Mouse (Mus musculus) heart, adult 11 months (tissue): ENCODE results near the gene Nav3.
A peak's percentile ranks its signal among the peaks of the same experiment; 100 is the strongest.

Experiments used
- DNase-seq: peaks from one replicate; pipeline ENCODE4 v3.0.0; 2022

Nav3 gene

GRCm38 (mm10) chr10:109904841-109905240 is 551.2 kb downstream of the Nav3 start:
- DNase-seq: no peak

- DNase-seq: peak; percentile 86
Observed at GRCm38 (mm10) chr10:109903701-109904555, 552.1 kb downstream of the Nav3 start.

- no peak for DNase-seq
Observed at GRCm38 (mm10) chr10:109903241-109903640, 552.8 kb downstream of the Nav3 start.

GRCm38 (mm10) chr10:109889171-109889475 is 566.9 kb downstream of the Nav3 start:
- DNase-seq: no peak

GRCm38 (mm10) chr10:109888355-109889170 is 567.4 kb downstream of the Nav3 start:
- no peak for DNase-seq

- no peak for DNase-seq
Observed at GRCm38 (mm10) chr10:109887160-109887559, 568.8 kb downstream of the Nav3 start.

GRCm38 (mm10) chr10:109876107-109876506 is 579.9 kb downstream of the Nav3 start:
- no peak for DNase-seq

GRCm38 (mm10) chr10:109875312-109875830 is 580.6 kb downstream of the Nav3 start:
- no peak for DNase-seq

GRCm38 (mm10) chr10:109874652-109875311 is 581.2 kb downstream of the Nav3 start:
- DNase-seq: no peak

- no peak for DNase-seq
Observed at GRCm38 (mm10) chr10:109866063-109866462, 589.9 kb downstream of the Nav3 start.

- no peak for DNase-seq
Observed at GRCm38 (mm10) chr10:109865391-109865790, 590.6 kb downstream of the Nav3 start.

GRCm38 (mm10) chr10:109864708-109865107 is 591.3 kb downstream of the Nav3 start:
- no peak for DNase-seq

- no peak for DNase-seq
Observed at GRCm38 (mm10) chr10:109861275-109861674, 594.7 kb downstream of the Nav3 start.

- no peak for DNase-seq
Observed at GRCm38 (mm10) chr10:109858568-109858967, 597.4 kb downstream of the Nav3 start.

- no peak for DNase-seq
Observed at GRCm38 (mm10) chr10:109852392-109852791, 603.6 kb downstream of the Nav3 start.

GRCm38 (mm10) chr10:109847631-109848030 is 608.4 kb downstream of the Nav3 start:
- no peak for DNase-seq

- no peak for DNase-seq
Observed at GRCm38 (mm10) chr10:109843661-109844060, 612.3 kb downstream of the Nav3 start.

- no peak for DNase-seq
Observed at GRCm38 (mm10) chr10:109832768-109833291, 623.2 kb downstream of the Nav3 start.

- no peak for DNase-seq
Observed at GRCm38 (mm10) chr10:109806782-109807493, 649.1 kb downstream of the Nav3 start.

GRCm38 (mm10) chr10:109803441-109803840 is 652.6 kb downstream of the Nav3 start:
- no peak for DNase-seq

GRCm38 (mm10) chr10:109802236-109802635 is 653.8 kb downstream of the Nav3 start:
- DNase-seq: no peak

- no peak for DNase-seq
Observed at GRCm38 (mm10) chr10:109799246-109799645, 656.8 kb downstream of the Nav3 start.
